Mouse (Mus musculus): ENCODE data around the gene Ctse. TPM values are rescaled to one million over a fixed set of nuclear protein-coding genes. Genes with fewer than 3 reads are reported as not detected.
A peak's percentile ranks its signal among the peaks of the same experiment; 100 is the strongest.

Gene Ctse
- polyA plus RNA-seq, 1 experiment: not detected

DNA sequence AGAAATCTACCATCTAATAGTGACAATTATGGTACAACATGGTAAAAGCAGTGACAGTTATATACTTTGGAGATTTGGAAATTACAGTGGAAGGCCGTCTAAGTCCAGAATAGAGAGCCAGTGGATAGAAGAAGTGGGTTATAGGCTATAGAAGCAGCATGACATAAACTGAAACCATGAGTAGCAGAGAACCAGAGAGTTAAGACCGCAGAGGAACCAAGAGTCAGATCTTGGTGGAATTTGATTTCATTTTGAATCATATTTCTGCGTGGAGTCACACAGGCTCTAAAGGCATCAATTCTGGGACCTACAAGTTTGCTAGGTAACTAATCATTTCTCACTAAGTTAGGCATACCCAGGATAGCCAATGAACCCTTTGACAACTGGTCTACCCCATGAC, 60.7 kb downstream of the Ctse start:
- no peak overlapping the region for H3K9ac ChIP-seq (ENCODE audit: low read depth, poor library complexity, severe bottlenecking)
- H3K9me3 ChIP-seq (replicated peaks; ENCODE audit: control insufficient read depth, insufficient read depth, low read length, poor library complexity, severe bottlenecking): no peaks in the 10 kb centered on the region
- H3K27ac ChIP-seq (ENCODE audit: insufficient read depth, low read length): no peak overlapping the region
- no peaks in the 10 kb centered on the region for H3K27me3 ChIP-seq (ENCODE audit: control insufficient read depth, insufficient read depth, low read length, poor library complexity, severe bottlenecking)
- no peak overlapping the region for H3K4me3 ChIP-seq (ENCODE audit: low read depth, low read length)
- H3K4me1 ChIP-seq (ENCODE audit: control insufficient read depth, insufficient read depth, low read length): no peaks in the 10 kb centered on the region
- H3K36me3 ChIP-seq (ENCODE audit: control insufficient read depth, insufficient read depth, low read length, poor library complexity, severe bottlenecking): no peaks in the 10 kb centered on the region
- no peak for TF ChIP-seq CTCF (IDR thresholded peaks at IDR 0.05; ENCODE audit: low read depth, low read length)
- TF ChIP-seq POLR2A (IDR thresholded peaks at IDR 0.05; ENCODE audit: insufficient read depth, low read length): no peak
- no peak for TF ChIP-seq EP300 (IDR thresholded peaks at IDR 0.05; ENCODE audit: insufficient read depth, low read depth, low read length)

DNA sequence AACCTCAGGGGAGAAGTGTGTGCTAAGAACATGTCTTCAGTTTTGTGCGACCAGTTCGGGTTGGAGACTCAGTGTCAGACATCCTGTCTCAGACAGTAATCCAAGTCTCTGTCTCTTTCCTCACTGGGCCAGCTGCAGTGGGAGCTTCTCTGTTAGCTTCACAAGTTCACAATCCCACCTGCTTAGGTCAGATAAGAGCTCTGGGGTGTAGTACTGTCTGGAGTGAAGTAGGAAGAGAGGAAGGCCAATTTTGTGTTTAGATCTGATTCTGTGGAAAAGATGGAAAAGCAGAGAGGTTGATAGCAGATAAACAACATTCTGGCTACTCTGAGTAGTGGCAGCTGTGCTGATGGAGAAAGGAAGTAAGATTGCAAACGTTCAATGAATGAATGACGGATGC, 61.5 kb downstream of the Ctse start:
- H3K4me3 ChIP-seq (ENCODE audit: low read depth, low read length): no peak overlapping the region
- H3K36me3 ChIP-seq (ENCODE audit: control insufficient read depth, insufficient read depth, low read length, poor library complexity, severe bottlenecking): no peaks in the 10 kb centered on the region
- no peak overlapping the region for H3K9ac ChIP-seq (ENCODE audit: low read depth, poor library complexity, severe bottlenecking)
- no peaks in the 10 kb centered on the region for H3K27me3 ChIP-seq (ENCODE audit: control insufficient read depth, insufficient read depth, low read length, poor library complexity, severe bottlenecking)
- no peak for TF ChIP-seq EP300 (IDR thresholded peaks at IDR 0.05; ENCODE audit: insufficient read depth, low read depth, low read length)
- no peak overlapping the region for H3K27ac ChIP-seq (ENCODE audit: insufficient read depth, low read length)
- H3K4me1 ChIP-seq (ENCODE audit: control insufficient read depth, insufficient read depth, low read length): no peaks in the 10 kb centered on the region
- no peaks in the 10 kb centered on the region for H3K9me3 ChIP-seq (replicated peaks; ENCODE audit: control insufficient read depth, insufficient read depth, low read length, poor library complexity, severe bottlenecking)

DNA sequence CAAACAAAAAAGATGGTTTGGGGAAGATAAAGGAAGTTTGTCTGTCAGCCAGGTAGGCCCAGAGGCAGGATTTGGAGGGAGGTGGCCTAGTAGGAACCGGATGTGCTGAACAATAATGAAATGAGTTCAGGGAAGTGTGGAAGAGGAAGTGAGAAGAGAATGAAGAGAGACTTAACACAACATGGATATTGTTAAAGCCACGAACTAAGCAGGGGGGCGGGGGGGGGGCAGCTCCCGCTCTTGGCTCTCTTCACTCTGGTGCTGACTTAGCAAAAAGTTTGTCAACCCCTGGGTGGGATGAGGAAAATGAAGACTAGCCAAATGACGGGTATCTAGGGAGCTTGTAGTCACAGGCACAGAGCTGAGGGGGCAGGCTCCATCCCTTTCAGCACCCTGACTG, 62.3 kb downstream of the Ctse start:
- H3K36me3 ChIP-seq (ENCODE audit: control insufficient read depth, insufficient read depth, low read length, poor library complexity, severe bottlenecking): no peaks in the 10 kb centered on the region
- H3K9ac ChIP-seq (ENCODE audit: low read depth, poor library complexity, severe bottlenecking): no peak overlapping the region
- H3K27ac ChIP-seq (ENCODE audit: insufficient read depth, low read length): no peak overlapping the region
- no peaks in the 10 kb centered on the region for H3K4me1 ChIP-seq (ENCODE audit: control insufficient read depth, insufficient read depth, low read length)
- H3K27me3 ChIP-seq (ENCODE audit: control insufficient read depth, insufficient read depth, low read length, poor library complexity, severe bottlenecking): no peaks in the 10 kb centered on the region
- H3K9me3 ChIP-seq (replicated peaks; ENCODE audit: control insufficient read depth, insufficient read depth, low read length, poor library complexity, severe bottlenecking): no peaks in the 10 kb centered on the region
- TF ChIP-seq POLR2A (IDR thresholded peaks at IDR 0.05; ENCODE audit: insufficient read depth, low read length) (no peak), CTCF (IDR thresholded peaks at IDR 0.05; ENCODE audit: low read depth, low read length) (no peak), EP300 (IDR thresholded peaks at IDR 0.05; ENCODE audit: insufficient read depth, low read depth, low read length) (no peak)
- no peak overlapping the region for H3K4me3 ChIP-seq (ENCODE audit: low read depth, low read length)

DNA sequence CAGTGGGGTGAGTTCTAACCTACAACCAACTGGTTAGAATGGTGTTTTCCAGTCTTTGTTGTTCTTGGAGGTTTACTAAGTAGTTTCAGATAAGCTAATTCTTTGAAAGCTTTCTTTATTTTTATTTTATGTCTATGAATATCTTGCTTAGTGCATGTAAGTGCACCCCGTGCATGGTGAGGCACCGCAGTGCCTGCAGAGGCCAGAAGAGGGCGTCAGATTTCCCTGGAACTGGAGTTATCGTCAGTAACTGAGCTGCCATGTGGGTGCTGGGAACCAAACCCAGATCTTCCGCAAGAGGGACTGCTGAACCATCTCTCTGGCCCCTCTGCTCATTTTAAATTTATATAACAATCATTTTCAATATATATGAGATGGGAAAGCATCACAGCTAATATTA, 63.3 kb downstream of the Ctse start:
- Histone ChIP-seq H3K4me1 (ENCODE audit: control insufficient read depth, insufficient read depth, low read length) (no peaks in the 10 kb centered on the region), H3K9ac (ENCODE audit: low read depth, poor library complexity, severe bottlenecking) (no peak overlapping the region), H3K9me3 (replicated peaks; ENCODE audit: control insufficient read depth, insufficient read depth, low read length, poor library complexity, severe bottlenecking) (no peaks in the 10 kb centered on the region), H3K27me3 (ENCODE audit: control insufficient read depth, insufficient read depth, low read length, poor library complexity, severe bottlenecking) (no peaks in the 10 kb centered on the region), H3K36me3 (ENCODE audit: control insufficient read depth, insufficient read depth, low read length, poor library complexity, severe bottlenecking) (no peaks in the 10 kb centered on the region), H3K27ac (ENCODE audit: insufficient read depth, low read length) (no peak overlapping the region), H3K4me3 (ENCODE audit: low read depth, low read length) (no peak overlapping the region)
- TF ChIP-seq EP300 (IDR thresholded peaks at IDR 0.05; ENCODE audit: insufficient read depth, low read depth, low read length): no peak
- TF ChIP-seq CTCF (IDR thresholded peaks at IDR 0.05; ENCODE audit: low read depth, low read length): peak; percentile 41

DNA sequence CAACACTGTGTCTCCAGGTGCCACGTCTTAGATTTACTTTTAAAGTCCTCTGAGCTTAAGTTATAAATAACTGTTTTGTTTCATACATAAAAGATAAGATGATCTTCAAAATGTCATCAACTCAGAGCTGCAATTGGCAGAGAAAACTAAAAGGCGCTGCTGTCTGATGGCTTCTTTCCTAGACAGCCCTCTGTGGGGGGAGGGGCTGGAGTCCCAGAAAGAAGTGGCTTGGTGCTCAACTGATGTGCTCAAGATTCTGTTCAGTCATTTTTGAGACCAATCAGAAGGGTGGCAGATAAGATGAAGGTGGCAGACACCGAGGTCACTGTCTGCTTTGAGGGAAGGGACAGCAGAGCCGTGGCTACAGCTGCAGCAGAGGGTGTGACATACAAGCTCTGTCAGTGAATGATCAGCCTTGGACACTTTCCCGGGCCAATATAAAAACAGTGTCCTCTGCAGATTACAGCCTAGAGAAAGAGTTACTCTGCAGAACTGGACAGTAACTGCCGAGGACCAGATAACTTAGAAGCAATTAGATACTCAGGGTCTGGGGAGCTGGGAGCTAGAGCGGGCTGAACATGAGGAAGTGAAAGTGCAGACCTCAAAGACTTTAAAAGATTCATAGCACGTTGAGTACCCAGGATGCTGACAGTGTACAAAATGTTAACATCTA, 64.1 kb downstream of the Ctse start:
- Histone ChIP-seq H3K4me3 (ENCODE audit: low read depth, low read length) (no peak overlapping the region), H3K9me3 (replicated peaks; ENCODE audit: control insufficient read depth, insufficient read depth, low read length, poor library complexity, severe bottlenecking) (no peaks in the 10 kb centered on the region), H3K4me1 (ENCODE audit: control insufficient read depth, insufficient read depth, low read length) (no peaks in the 10 kb centered on the region), H3K9ac (ENCODE audit: low read depth, poor library complexity, severe bottlenecking) (no peak overlapping the region), H3K27me3 (ENCODE audit: control insufficient read depth, insufficient read depth, low read length, poor library complexity, severe bottlenecking) (no peaks in the 10 kb centered on the region), H3K27ac (ENCODE audit: insufficient read depth, low read length) (no peak overlapping the region), H3K36me3 (ENCODE audit: control insufficient read depth, insufficient read depth, low read length, poor library complexity, severe bottlenecking) (no peaks in the 10 kb centered on the region)
- TF ChIP-seq POLR2A (IDR thresholded peaks at IDR 0.05; ENCODE audit: insufficient read depth, low read length) (no peak), EP300 (IDR thresholded peaks at IDR 0.05; ENCODE audit: insufficient read depth, low read depth, low read length) (no peak), CTCF (IDR thresholded peaks at IDR 0.05; ENCODE audit: low read depth, low read length) (no peak)

DNA sequence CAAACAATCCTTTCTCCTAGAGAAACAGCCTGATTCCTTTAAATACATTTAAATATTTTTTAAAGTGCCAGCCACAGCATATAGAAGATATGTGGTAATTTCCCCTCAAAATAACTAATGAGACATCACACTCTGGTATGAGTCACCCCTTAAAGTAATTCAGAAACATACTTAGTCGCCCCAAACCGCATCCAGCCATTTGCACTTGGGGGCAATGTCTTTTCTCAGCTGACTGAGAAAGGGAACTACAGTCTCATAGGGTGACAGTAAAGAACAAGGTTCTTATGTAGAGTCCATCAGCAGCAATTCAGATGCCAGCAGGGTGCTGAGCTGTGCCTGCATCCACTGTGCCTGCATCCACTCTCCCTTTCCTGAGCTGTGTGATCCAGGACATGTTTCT, 65.4 kb downstream of the Ctse start:
- no peak for TF ChIP-seq CTCF (IDR thresholded peaks at IDR 0.05; ENCODE audit: low read depth, low read length)
- no peak for TF ChIP-seq EP300 (IDR thresholded peaks at IDR 0.05; ENCODE audit: insufficient read depth, low read depth, low read length)
- no peak for TF ChIP-seq POLR2A (IDR thresholded peaks at IDR 0.05; ENCODE audit: insufficient read depth, low read length)
- no peak overlapping the region for H3K4me3 ChIP-seq (ENCODE audit: low read depth, low read length)
- no peak overlapping the region for H3K9ac ChIP-seq (ENCODE audit: low read depth, poor library complexity, severe bottlenecking)
- no peaks in the 10 kb centered on the region for H3K27me3 ChIP-seq (ENCODE audit: control insufficient read depth, insufficient read depth, low read length, poor library complexity, severe bottlenecking)
- H3K36me3 ChIP-seq (ENCODE audit: control insufficient read depth, insufficient read depth, low read length, poor library complexity, severe bottlenecking): no peaks in the 10 kb centered on the region
- no peaks in the 10 kb centered on the region for H3K4me1 ChIP-seq (ENCODE audit: control insufficient read depth, insufficient read depth, low read length)
- H3K27ac ChIP-seq (ENCODE audit: insufficient read depth, low read length): no peak overlapping the region
- H3K9me3 ChIP-seq (replicated peaks; ENCODE audit: control insufficient read depth, insufficient read depth, low read length, poor library complexity, severe bottlenecking): no peaks in the 10 kb centered on the region

Measured in ES-Bruce4 (cell line).